ENCODE assay signal across 28 mouse cellular contexts in genomic region chr8:44743353-44743752, GRCm38 (mm10).
"Had no signal": no experiment of that assay in that cellular context is flagged by ENCODE, and none has a peak within 500 bp of the region (broad histone marks: within the 10 kb centered on the region; RNA-seq: fewer than 3 reads in every experiment).

No protein-coding gene starts in this region.

- H3K9me3 ChIP-seq: heart, embryonic 13.5 days; heart, embryonic 15.5 days; hindbrain, embryonic 13.5 days; hindbrain, embryonic 15.5 days; kidney, embryonic 15.5 days; limb, embryonic 10.5 days; limb, embryonic 12.5 days; liver, embryonic 12.5 days had no signal

- H3K4me2 ChIP-seq: heart, embryonic 11.5 days; heart, embryonic 13.5 days; heart, embryonic 15.5 days; hindbrain, embryonic 13.5 days; hindbrain, embryonic 15.5 days; kidney, embryonic 15.5 days; limb, embryonic 12.5 days; liver, embryonic 12.5 days had no signal

- ATAC-seq: inflammation-experienced regulatory T-cells, adult 6 months; liver, embryonic 12.5 days had no signal

- H3K4me1 ChIP-seq: heart, embryonic 13.5 days; heart, embryonic 15.5 days; hindbrain, embryonic 13.5 days; hindbrain, embryonic 15.5 days; kidney, embryonic 15.5 days; limb, embryonic 10.5 days; limb, embryonic 12.5 days; liver, embryonic 12.5 days had no signal

- H3K27me3 ChIP-seq: heart, embryonic 13.5 days; heart, embryonic 15.5 days; hindbrain, embryonic 13.5 days; hindbrain, embryonic 15.5 days; kidney, embryonic 15.5 days; limb, embryonic 12.5 days; liver, embryonic 12.5 days had no signal

- H3K27ac ChIP-seq: gastrocnemius, adult 2 months; heart, adult 2 months; heart, embryonic 13.5 days; heart, embryonic 15.5 days; hindbrain, embryonic 13.5 days; hindbrain, embryonic 15.5 days; kidney, embryonic 15.5 days; left cerebral cortex, adult 2 months; limb, embryonic 10.5 days; limb, embryonic 12.5 days; liver, embryonic 12.5 days; liver, embryonic 14.5 days had no signal

- H3K36me3 ChIP-seq: heart, embryonic 13.5 days; heart, embryonic 15.5 days; hindbrain, embryonic 13.5 days; hindbrain, embryonic 15.5 days; kidney, embryonic 15.5 days; limb, embryonic 10.5 days; limb, embryonic 12.5 days; liver, embryonic 12.5 days had no signal

- DNase-seq: gastrocnemius, adult 2 months; gastrocnemius, postnatal 10 days; gastrocnemius, postnatal 25 days; heart, adult 11 months; heart, adult 2 months; heart, postnatal 14 days; heart, postnatal 36 days; kidney, adult 11 months; kidney, adult 2 months; kidney, adult 9 months; kidney, postnatal 10 days; kidney, postnatal 25 days; layer of hippocampus, adult 9-11 months; layer of hippocampus, postnatal 36 days; liver; lung, adult 18-20 months had no signal

- H3K9ac ChIP-seq: heart, embryonic 13.5 days; heart, embryonic 15.5 days; hindbrain, embryonic 13.5 days; hindbrain, embryonic 15.5 days; kidney, embryonic 15.5 days; limb, embryonic 12.5 days; liver, embryonic 12.5 days; liver, embryonic 14.5 days had no signal

- H3K4me3 ChIP-seq: gastrocnemius, adult 2 months; heart, adult 2 months; heart, embryonic 13.5 days; heart, embryonic 15.5 days; hindbrain, embryonic 13.5 days; hindbrain, embryonic 15.5 days; kidney, embryonic 15.5 days; left cerebral cortex, adult 2 months; limb, embryonic 10.5 days; limb, embryonic 12.5 days; liver, embryonic 12.5 days had no signal
